Mouse (Mus musculus): ENCODE results near the gene Pcf11.

Pcf11 gene

DNA sequence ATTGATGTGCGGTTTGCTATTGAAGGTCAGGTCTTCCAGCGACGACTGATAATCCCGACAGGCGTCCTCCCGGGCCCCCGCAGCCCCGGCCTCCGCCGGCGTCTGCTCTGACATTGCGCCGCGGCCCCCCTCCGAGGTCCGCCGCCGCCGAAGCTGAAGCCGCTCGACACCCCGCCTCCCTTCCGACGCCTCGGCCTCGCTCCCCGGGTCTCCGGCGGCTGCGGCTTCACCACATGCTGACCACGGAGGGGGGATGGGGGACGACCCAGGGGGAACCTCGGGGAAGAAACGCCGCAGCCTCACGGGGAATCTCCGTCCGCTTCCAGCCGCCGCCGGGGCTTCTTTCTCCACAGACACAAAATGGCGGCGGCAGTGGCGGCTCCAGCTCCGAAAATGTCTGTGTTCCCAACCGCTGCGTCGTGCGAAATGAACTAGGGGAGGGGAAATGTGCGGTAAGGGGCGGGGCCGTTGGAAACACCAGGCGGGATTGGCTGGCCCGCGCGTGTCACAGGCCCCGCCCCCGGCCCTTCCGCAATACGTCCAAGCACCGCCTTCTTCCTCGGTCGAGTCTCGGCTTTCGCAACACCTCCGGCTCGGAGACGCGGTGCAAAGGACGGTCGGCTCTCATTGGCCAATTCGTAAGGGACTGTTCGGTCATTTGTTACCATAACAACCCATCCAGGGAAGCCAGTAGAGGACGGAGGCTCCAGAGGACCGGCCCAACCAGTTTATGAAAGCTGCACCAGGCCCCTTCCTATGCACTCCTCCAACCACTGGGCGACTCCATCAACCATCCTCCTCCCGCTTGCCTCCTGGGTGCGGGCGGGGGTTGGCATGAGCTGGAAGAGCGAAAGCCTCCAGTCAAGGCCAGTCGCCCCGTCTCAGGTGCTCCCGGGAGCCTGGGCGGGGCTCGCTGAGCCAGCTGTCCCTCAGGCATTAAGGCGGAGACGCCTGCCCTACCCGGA, at the start of gene Pcf11:
Gene Pcf11, minus strand, starts transcription at position 428 of the 965 bp plus-strand sequence.
- DNase-seq (ENCODE audit: low spot score), result peak; percentile 80

DNA sequence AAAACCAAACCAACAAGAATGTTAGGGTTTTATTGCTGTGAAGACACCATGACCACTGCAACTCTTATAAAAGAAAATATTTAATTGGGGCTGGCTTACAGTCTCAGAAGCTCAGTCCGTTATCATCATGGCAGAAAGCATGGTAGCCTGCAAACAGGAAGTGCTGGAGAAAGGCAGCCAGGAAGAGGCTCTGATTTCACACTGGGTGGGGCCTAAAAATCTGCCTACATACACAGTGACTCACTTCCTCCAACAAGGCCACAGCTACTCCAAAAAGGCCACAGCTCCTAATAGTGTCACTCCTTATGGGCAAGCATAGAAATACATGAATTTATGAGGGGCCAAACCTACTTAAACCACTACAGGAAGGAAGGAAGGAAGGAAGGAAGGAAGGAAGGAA, 45.3 kb upstream of the Pcf11 start:
- no peak for DNase-seq (ENCODE audit: low spot score)

DNA sequence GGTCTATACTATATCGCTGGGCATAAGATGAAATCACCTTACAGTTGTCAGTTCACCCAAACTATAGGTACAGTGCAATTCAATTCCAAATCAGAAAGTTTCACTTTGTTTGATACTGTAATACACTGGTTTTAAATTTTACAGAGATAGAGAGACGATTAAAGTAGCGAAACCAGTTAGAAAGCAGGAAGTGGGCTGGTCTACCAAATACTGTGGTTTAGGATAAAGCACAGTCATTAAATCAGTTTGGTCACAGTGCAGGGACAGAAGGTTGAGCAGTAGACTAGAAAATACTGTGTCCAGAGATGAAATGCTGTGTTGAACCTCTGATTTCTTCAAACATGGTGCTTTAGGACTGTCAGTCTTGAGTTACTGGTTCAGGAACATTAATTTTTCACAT, 41.9 kb upstream of the Pcf11 start:
- no peak for DNase-seq (ENCODE audit: low spot score)

DNA sequence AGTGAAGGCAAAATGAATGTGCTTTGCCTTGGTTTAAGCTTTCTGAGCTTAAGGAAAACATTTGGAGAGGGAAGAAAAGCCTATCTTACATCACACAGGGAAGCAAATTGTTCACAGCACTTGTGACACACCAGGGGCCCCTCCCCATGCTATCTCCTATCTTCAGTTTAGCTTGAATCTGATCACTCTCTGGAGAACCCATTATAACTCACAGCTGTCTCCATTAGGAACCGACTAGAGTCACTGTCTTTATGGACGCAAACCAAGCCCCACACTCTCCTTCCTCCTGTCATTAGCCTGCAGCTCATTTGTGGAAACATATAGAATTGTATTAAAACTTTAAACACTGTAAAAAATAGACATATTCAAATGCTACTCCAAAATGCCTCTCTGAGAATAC, 39.8 kb upstream of the Pcf11 start:
- DNase-seq (ENCODE audit: low spot score), result no peak

DNA sequence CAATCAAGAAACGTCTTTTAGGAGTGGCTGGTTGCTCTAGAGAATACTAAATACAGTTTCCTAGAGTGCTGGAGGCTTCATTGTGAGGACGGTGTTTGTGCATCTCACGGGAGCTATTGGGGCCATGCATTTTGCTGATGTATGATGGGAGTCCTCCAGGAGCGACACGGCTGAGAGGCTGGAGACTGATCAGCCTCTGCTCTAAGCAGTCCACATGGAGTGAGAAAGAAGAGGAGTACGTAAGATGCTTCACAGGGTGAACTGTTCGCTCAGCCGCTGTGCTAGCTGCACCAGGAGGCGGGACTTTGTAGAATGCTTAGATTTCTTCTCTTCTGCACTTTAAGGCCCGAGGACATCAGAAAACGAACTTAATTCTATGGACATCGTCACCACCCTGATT, 37.0 kb upstream of the Pcf11 start:
- no peak for DNase-seq (ENCODE audit: low spot score)

GRCm38 (mm10) chr7:92705534-92705933, 35.8 kb upstream of the Pcf11 start:
- DNase-seq (ENCODE audit: low spot score), result no peak

DNA sequence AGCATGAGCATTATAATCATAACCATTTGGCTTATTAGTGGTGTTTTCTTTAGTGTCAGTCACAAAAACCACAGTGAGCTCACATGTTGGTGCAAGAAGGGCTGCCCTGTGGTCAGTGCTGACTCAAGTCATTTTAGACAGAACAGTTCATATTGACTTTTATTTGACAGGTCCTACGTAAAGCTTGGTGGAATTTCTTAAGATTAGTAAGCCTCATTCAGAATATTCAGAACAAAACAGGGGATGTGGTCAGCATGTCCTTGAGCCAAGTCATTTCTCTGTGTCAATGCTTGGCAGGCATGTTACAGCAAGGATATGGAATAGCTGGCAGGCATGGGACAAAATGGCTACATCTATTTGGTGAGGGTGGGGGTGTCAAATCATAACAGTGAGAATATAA, 33.9 kb upstream of the Pcf11 start:
- no peak for DNase-seq (ENCODE audit: low spot score)

DNA sequence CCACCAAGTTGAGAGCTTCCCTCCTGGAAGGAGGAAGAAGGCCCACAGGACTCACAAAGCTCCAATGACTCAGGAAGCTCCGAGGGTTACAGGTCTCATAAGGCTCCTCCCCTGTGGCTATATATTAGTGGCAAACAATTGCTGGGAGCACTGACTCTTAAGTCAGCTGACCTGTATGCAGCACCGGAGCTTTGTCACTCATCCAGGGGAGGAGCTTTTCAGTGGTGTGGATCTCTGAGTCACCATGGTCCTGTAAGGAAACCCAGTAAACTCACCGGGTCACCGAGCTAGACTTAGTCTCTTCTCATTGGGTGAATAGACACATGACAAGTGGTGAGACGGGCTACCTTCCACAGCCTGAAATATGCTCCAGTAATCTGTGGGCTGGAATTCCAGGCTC, 29.0 kb upstream of the Pcf11 start:
- DNase-seq (ENCODE audit: low spot score), result no peak

DNA sequence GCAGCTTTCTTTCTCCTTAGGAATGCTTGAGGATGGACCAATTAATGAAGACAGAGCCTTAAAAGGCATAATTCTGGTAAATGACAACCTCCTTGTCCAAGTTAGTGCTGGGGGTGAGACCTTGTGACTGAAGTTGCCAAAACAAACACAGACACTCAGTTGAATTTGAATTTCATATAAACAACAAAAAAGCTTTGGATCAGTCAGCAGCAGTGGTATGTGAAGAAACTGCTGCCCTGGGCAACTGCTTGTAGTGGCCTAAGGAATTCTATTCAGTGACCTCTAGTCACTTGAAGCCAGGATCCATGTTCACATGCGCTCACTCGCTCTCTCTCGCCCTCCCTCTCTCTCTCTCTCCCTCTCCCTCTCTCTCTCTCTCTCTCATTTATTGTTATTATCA, 26.7 kb upstream of the Pcf11 start:
- DNase-seq (ENCODE audit: low spot score), result no peak

- DNase-seq (ENCODE audit: low spot score), result no peak
Observed at GRCm38 (mm10) chr7:92689101-92689500, 19.4 kb upstream of the Pcf11 start.

DNA sequence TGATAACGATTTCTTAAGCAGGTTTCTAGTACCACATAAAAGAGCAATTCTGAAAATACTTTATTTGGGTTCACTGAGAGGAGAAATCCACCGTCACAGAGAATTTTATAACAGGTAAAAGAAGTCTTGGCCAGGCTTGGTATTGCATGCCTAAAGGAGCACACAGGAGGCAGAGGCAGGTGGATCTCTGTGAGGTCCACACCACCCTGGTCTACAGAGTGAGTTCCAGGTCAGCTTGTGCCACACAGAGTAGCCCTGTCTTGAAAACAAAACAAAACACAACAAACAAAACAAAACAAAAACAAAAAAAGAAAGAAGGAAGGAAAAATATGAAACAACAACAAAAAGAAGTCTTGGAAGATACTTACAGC, 18.6 kb upstream of the Pcf11 start:
- DNase-seq (ENCODE audit: low spot score), result no peak

GRCm38 (mm10) chr7:92687556-92688298, 18.0 kb upstream of the Pcf11 start:
- no peak for DNase-seq (ENCODE audit: low spot score)

GRCm38 (mm10) chr7:92677346-92677745, 7.6 kb upstream of the Pcf11 start:
- no peak for DNase-seq (ENCODE audit: low spot score)

- no peak for DNase-seq (ENCODE audit: low spot score)
Observed at GRCm38 (mm10) chr7:92675131-92675530, 5.4 kb upstream of the Pcf11 start.

- DNase-seq (ENCODE audit: low spot score), result no peak
Observed at GRCm38 (mm10) chr7:92668791-92669506, 785 bp downstream of the Pcf11 start.

GRCm38 (mm10) chr7:92666274-92666820, 3.4 kb downstream of the Pcf11 start:
- no peak for DNase-seq (ENCODE audit: low spot score)

DNA sequence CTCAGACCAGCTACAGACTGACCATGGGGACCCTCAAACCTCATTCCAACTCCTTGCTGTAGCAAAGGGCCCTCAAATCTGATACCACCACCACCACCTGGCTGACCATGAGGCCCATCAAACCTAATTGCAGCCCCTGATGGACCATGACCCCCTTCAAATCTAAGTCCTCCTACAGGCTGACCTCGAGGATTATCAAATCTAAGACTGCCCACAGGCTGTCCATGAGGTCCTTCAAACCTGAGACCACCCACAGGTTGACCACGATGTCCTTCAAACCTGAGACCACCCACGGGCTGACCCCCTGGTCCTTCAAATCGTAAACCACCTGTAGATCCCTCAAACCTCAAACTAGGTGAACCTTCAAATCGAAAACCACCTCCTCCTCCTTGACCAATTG, 11.7 kb downstream of the Pcf11 start:
- DNase-seq (ENCODE audit: low spot score), result no peak

GRCm38 (mm10) chr7:92656386-92656785, 13.3 kb downstream of the Pcf11 start:
- no peak for DNase-seq (ENCODE audit: low spot score)

GRCm38 (mm10) chr7:92653329-92653728, 16.4 kb downstream of the Pcf11 start:
- no peak for DNase-seq (ENCODE audit: low spot score)

DNA sequence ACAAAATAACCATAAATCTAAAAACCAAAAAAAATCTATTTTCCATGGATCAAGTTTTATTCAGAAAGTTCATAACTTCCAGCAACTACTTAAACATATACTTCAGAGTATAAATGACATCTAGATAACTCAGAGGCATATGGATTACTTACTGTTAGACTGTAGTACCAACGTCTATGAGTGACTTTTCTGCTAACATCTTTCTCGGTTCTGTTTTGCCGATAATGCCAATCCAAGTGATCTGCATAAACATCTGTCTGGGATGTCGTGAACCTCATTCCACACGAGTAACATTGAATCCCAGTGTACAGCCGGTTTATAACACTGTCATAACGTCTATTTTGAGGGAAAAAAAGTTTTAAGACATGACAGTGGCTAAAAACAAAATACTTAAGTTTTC, 21.9 kb downstream of the Pcf11 start:
- DNase-seq (ENCODE audit: low spot score), result no peak

- no peak for DNase-seq (ENCODE audit: low spot score)
Observed at GRCm38 (mm10) chr7:92642358-92642757, 27.4 kb downstream of the Pcf11 start.

GRCm38 (mm10) chr7:92638050-92638449, 31.7 kb downstream of the Pcf11 start:
- DNase-seq (ENCODE audit: low spot score), result no peak
